Mouse (Mus musculus) olfactory bulb, adult 2 months (tissue): ENCODE results near the gene Bend5.

Experiments
- CTCF ChIP-seq: fragments of 200-500 bp; IDR thresholded peaks from 2 replicates; pipeline ENCODE4 v1.5.1; 2012; ENCODE audit warnings: low read depth, mild to moderate bottlenecking, low read length, moderate library complexity; ENCODE audit not compliant: insufficient read depth
- POLR2A ChIP-seq: fragments of 200-500 bp; IDR thresholded peaks from 2 replicates; pipeline ENCODE4 v1.6.1; 2012; ENCODE audit warnings: mild to moderate bottlenecking, low read depth, low read length, moderate library complexity; ENCODE audit not compliant: insufficient read depth

- no peak for TF ChIP-seq POLR2A
- no peak for TF ChIP-seq CTCF
Measured at GRCm38 (mm10) chr4:111417716-111418115, 2.9 kb downstream of the Bend5 start.
